Mouse (Mus musculus) forebrain, embryonic 12.5 days (tissue): ENCODE results near the gene Helz2. TPM values are rescaled to one million over a fixed set of nuclear protein-coding genes. Genes with fewer than 3 reads are reported as not detected.
"Not testable (repeated sequence)": the region's sequence is repeated elsewhere in the genome, so short reads cannot be mapped to it uniquely, and the experiment has no call there.

Source experiments
- ATAC-seq: fragments of 200-750 bp; cut with Nextera tagmentation; 2 replicates; pipeline ENCODE4 v1.8.0; 2017; ENCODE audit warnings: moderate TSS enrichment; ENCODE audit not compliant: low FRiP score
- H3K27ac ChIP-seq: fragments of 300-500 bp; sonication (generic); 2 replicates; pipeline ENCODE4 v1.5.1; 2016; ENCODE audit warnings: mild to moderate bottlenecking
- H3K27me3 ChIP-seq: fragments of 300-500 bp; sonication (generic); 2 replicates; pipeline ENCODE4 v1.6.1; 2016; ENCODE audit warnings: mild to moderate bottlenecking
- H3K36me3 ChIP-seq: fragments of 300-500 bp; sonication (generic); replicated peaks from 2 replicates; pipeline ENCODE4 v1.6.1; 2016; ENCODE audit warnings: mild to moderate bottlenecking
- H3K4me1 ChIP-seq: fragments of 300-500 bp; sonication (generic); 2 replicates; pipeline ENCODE4 v1.6.1; 2016
- H3K4me2 ChIP-seq: fragments of 300-500 bp; sonication (generic); 2 replicates; pipeline ENCODE4 v1.6.1; 2016; ENCODE audit warnings: mild to moderate bottlenecking, moderate library complexity
- H3K4me3 ChIP-seq: fragments of 300-500 bp; sonication (generic); replicated peaks from 2 replicates; pipeline ENCODE4 v1.5.1; 2016; ENCODE audit warnings: mild to moderate bottlenecking
- H3K9ac ChIP-seq: fragments of 300-500 bp; sonication (generic); 2 replicates; pipeline ENCODE4 v1.6.1; 2016; ENCODE audit warnings: mild to moderate bottlenecking
- H3K9me3 ChIP-seq: fragments of 300-500 bp; sonication (generic); 2 replicates; pipeline ENCODE4 v1.6.1; 2016
- WGBS: fragments of 180-500 bp; shearing (Covaris S2); methylation state at CpG from one replicate; pipeline ENCODE4 v1.1.7; 2016; 5-methylcytosine and 5-hydroxymethylcytosine counted together
- polyA plus RNA-seq: library from polyadenylated mRNA; unstranded; fragments of >200 nt; fragmentation: Nextera tagmentation; extraction: Ambion mirVana; gene quantifications from 2 replicates; pipeline ENCODE4 v1.2.1, GENCODE M21; 2016

Gene Helz2
- polyA plus RNA-seq, 1 experiment from 2014 or later, result 0.47 TPM

DNA sequence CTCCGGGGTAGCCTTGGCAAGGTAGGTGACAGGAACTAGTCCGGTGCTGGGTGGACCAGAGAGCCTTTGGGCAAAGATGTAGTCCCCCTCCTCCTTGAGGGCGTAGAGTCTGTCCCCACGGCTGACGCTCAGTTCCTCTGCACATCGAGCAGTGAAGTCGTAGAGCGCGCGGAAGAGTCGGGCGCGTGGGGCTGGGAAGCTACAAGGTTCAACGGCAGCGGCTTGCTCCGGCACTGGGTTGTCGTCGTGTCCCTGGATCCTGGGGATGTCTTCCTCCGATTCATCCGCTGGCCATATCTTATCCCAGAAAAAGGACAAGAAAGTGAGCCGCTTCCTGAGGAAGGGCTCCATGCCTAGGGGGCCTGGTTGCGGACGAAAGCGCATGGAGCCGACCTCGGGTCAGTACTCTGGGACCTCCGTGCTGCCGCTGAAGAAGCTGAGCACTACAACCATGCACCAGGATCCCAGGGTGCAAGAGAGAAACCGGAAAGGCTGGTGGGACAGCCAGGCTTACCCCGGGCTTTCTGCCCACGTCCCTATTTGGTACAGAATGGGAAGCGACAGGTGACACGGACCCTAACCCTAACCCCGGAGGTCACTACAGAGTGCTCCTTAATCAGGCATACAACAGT, 29.3 kb downstream of the Helz2 start:
- Histone ChIP-seq H3K9ac (no peak overlapping the region; the same call in none of the 2 replicates), H3K9me3 (no peaks in the 10 kb centered on the region), H3K4me1 (peaks cover 10% of the 10 kb centered on the region), H3K27ac (no peak overlapping the region), H3K27me3 (peaks cover 44% of the 10 kb centered on the region), H3K4me2 (peak overlapping the region; percentile 49), H3K4me3 (peak overlapping the region; percentile 25), H3K36me3 (no peaks in the 10 kb centered on the region)
- 3% methylated on average over 34 of the region's 34 CpGs for WGBS
- ATAC-seq, result no peak

DNA sequence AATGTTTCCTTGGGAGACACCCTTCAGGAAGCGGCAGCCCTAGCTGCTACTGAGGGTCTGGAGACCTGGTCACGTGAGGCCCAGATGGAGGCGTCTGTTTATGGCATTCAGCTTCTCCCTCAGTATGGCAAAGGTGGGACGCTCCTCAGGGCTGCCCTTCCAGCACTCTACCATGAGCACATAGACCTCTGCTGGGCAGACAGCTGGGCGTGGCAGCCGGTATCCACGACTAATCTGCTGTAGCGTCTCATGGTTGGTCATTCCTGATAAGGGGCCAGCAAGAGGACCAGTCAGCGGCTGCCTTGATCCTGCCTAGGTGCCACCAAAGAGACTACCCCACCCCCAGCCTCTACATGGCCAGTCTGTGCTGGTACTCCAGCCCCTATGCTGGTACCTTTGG, 35.7 kb downstream of the Helz2 start:
- no peak for ATAC-seq
- Histone ChIP-seq H3K9me3 (no peaks in the 10 kb centered on the region), H3K27me3 (peaks cover 8% of the 10 kb centered on the region)

DNA sequence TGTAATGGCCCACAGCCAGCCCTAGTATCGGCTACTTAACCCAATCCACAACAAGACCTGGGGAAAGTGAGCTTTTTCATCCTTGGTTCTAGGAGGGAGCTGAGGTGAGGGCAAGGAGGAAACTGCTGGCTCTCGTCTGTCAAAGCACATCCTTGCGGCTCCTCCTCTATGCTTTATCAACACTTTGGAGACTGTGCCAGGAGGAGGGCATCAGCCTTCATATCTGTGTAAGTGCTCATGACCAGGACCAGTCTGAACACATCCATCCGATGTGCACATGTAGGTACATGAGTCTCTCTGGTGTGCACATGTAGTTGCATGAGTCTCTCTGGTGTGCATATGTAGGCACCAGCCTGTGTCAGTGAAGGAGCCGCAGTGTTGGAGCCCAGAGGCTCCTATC, 36.1 kb downstream of the Helz2 start:
- Histone ChIP-seq H3K4me2 (no peak overlapping the region), H3K9ac (no peak overlapping the region), H3K36me3 (no peaks in the 10 kb centered on the region), H3K4me1 (no peaks in the 10 kb centered on the region), H3K27me3 (peaks cover 5% of the 10 kb centered on the region; the same call in 1 of the 2 replicates), H3K4me3 (no peak overlapping the region), H3K27ac (no peak overlapping the region), H3K9me3 (no peaks in the 10 kb centered on the region)
- WGBS, result 92% methylated on average over 5 of the region's 5 CpGs
- no peak for ATAC-seq

More for the DNA sequence above, 35.7 kb downstream of the Helz2 start:
- Histone ChIP-seq H3K9ac (no peak overlapping the region), H3K36me3 (no peaks in the 10 kb centered on the region), H3K4me2 (no peak overlapping the region), H3K27ac (no peak overlapping the region), H3K4me3 (no peak overlapping the region), H3K4me1 (no peaks in the 10 kb centered on the region)
- 75% methylated on average over 9 of the region's 9 CpGs for WGBS

DNA sequence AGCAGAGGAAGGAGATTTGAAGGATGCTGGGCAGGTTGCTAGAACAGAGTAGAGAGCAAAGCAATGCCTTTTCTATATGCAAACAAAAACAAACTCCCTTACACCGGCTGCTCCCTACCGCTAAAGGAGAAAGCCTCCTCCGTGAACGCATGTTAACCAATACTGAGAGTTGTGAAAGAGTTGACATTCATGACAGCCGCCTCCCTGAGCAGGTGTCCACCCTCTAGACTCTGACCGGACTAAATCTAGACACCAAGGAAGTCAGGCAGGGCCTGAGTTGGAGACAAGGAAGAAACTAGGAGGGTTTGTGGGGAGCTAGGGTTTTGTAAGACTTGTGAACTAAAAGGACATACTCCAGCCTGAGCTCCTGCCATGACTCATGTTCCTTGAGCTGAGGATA, 38.9 kb downstream of the Helz2 start:
- WGBS, result 83% methylated on average over 6 of the region's 6 CpGs
- no peak for ATAC-seq

DNA sequence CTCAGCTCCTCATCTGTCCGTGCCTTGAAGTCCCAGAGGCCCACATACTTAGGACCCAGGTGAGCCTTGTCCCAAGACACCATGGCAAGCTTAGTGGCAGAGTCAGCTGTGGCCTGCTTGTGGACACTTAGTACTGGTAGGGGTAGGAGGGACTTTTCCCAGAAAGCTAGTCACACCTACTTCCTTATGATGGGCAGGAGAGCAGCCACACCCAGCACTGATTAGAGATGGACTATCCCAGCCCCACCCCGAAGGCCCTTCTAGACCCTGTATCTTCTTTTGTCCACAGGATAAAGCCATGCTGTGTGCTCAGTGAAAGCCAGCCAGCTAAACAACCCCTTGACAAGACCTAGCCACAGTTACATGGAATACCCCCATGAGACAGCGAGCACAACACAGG, 39.4 kb downstream of the Helz2 start, which contains the start of gene Ptk6:
Gene Ptk6 (minus strand): TSS at position 368 of the 400 bp plus-strand sequence.
- no peaks in the 10 kb centered on the region for H3K4me1 ChIP-seq
- H3K4me2 ChIP-seq, result no peak within 1 kb of the TSS
- no peak within 1 kb of the TSS for H3K4me3 ChIP-seq
- H3K36me3 ChIP-seq, result no peaks in the 10 kb centered on the region
- no peak within 1 kb of the TSS for H3K27ac ChIP-seq
- H3K9ac ChIP-seq, result no peak within 1 kb of the TSS
- no peaks in the 10 kb centered on the region for H3K27me3 ChIP-seq
- no peaks in the 10 kb centered on the region for H3K9me3 ChIP-seq
- no peak for ATAC-seq
- WGBS, result 90% methylated on average over 3 of the region's 3 CpGs

More for the DNA sequence above, 38.9 kb downstream of the Helz2 start:
- no peak overlapping the region for H3K4me2 ChIP-seq
- H3K27ac ChIP-seq, result no peak overlapping the region
- no peaks in the 10 kb centered on the region for H3K4me1 ChIP-seq
- no peak overlapping the region for H3K9ac ChIP-seq
- H3K27me3 ChIP-seq, result no peaks in the 10 kb centered on the region
- H3K4me3 ChIP-seq, result no peak overlapping the region
- H3K36me3 ChIP-seq, result no peaks in the 10 kb centered on the region
- H3K9me3 ChIP-seq, result no peaks in the 10 kb centered on the region

DNA sequence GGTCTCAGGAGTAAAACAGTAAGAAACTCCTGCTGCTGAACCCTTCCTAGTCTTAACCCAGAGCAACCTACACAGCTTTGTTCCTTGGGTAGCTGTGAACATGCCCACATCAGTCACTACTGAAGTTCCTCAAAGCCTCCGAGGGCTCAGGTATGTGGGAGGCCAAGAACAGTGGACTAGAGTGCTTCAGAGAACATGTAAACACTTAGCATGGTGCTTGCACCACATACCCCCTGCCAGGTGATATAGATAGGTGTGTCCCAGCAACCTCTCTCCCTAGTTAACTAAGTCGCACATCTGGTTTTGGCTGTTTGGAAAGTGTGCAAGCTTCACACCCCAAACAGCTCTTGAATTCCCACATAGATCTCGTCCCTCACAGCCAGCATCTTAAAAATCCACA, 40.2 kb downstream of the Helz2 start:
- WGBS, result 75% methylated on average over 3 of the region's 3 CpGs
- H3K9me3 ChIP-seq, result no peaks in the 10 kb centered on the region
- H3K27me3 ChIP-seq, result no peaks in the 10 kb centered on the region
- H3K4me1 ChIP-seq, result no peaks in the 10 kb centered on the region
- no peaks in the 10 kb centered on the region for H3K36me3 ChIP-seq
- no peak for ATAC-seq
- H3K4me3 ChIP-seq, result no peak overlapping the region
- no peak overlapping the region for H3K4me2 ChIP-seq
- H3K9ac ChIP-seq, result no peak overlapping the region
- no peak overlapping the region for H3K27ac ChIP-seq

DNA sequence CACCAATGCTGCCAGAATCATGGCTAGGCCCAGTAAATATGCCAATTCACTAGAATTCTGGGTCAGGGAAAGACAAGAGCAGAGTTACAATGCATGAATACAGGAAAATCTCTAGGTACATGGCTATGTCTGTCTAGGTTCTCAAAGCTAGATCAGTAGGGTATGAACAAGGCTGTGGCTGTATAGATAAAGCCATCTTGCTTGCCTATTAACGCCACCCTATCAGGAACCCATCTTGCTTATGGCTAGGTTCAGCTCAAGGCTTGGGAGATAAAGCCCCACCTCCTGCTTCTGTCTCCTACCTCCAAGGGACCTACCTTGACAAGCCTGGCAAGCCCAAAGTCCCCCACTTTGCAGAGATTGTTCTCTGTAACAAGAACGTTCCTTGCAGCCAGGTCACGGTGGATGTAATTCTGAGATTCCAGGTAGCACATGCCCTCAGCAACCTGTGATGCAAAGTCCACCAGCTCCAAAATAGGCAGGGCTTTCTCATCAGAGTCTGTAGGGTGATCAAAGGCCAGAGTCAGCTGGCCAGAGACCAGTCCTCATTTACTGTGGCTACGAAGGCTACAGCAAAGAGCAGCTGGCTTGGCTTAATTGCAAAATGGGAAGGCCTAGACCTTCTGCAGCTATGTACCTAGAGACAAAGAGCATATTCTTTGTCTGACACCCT, 45.1 kb downstream of the Helz2 start:
- Histone ChIP-seq H3K4me2 (no peak overlapping the region), H3K27ac (no peak overlapping the region), H3K4me3 (no peak overlapping the region), H3K36me3 (no peaks in the 10 kb centered on the region), H3K4me1 (no peaks in the 10 kb centered on the region), H3K27me3 (no peaks in the 10 kb centered on the region), H3K9ac (no peak overlapping the region), H3K9me3 (no peaks in the 10 kb centered on the region)
- no peak for ATAC-seq
- WGBS, result 92% methylated on average over 4 of the region's 4 CpGs

DNA sequence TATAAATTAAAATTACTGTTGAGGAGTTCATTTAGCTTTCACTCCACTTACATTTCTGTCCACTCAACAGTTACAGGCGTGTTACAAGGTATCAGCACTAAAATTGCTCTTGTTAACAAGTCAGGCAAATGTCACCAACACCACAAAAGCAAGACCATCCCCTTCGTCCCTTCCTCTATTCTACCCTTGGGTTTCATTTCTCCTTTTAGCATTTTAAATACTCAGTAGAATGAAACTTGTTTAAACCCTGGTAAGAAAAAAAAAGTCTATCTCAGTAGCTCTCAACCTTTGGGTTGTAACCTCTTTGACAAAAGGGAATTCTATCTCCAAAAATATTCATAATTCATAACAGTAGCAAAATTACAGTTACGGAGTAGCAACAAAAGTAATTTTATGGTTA, 48.8 kb downstream of the Helz2 start:
- Histone ChIP-seq H3K4me3 (no peak overlapping the region), H3K27ac (no peak overlapping the region), H3K4me1 (peaks cover 9% of the 10 kb centered on the region), H3K36me3 (peaks cover 12% of the 10 kb centered on the region), H3K27me3 (no peaks in the 10 kb centered on the region), H3K9me3 (no peaks in the 10 kb centered on the region), H3K4me2 (no peak overlapping the region), H3K9ac (no peak overlapping the region)
- WGBS, result 86% methylated on average over 3 of the region's 3 CpGs
- no peak for ATAC-seq

DNA sequence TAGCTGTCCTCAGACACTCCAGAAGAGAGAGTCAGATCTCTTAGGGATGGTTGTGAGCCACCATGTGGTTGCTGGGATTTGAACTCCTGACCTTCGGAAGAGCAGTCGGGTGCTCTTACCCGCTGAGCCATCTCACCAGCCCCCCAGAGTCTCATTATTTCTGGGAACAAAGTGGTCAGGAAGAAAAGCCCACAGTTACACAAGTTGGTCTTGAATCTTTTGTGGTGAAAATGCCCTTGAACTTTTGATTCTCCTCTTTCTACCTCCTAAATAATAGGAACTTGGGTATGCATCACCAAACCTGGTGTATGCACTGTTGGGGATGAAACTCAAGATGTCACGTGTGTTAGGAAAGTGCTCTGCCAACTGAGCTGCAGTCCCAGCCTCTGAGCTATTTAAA, 49.9 kb downstream of the Helz2 start:
- Histone ChIP-seq H3K36me3 (peaks cover 12% of the 10 kb centered on the region), H3K4me3 (no peak overlapping the region), H3K9ac (no peak overlapping the region), H3K27ac (no peak overlapping the region), H3K27me3 (no peaks in the 10 kb centered on the region), H3K4me2 (no peak overlapping the region), H3K4me1 (peaks cover 9% of the 10 kb centered on the region), H3K9me3 (no peaks in the 10 kb centered on the region)
- 71% methylated on average over 4 of the region's 4 CpGs for WGBS
- ATAC-seq, result no peak

DNA sequence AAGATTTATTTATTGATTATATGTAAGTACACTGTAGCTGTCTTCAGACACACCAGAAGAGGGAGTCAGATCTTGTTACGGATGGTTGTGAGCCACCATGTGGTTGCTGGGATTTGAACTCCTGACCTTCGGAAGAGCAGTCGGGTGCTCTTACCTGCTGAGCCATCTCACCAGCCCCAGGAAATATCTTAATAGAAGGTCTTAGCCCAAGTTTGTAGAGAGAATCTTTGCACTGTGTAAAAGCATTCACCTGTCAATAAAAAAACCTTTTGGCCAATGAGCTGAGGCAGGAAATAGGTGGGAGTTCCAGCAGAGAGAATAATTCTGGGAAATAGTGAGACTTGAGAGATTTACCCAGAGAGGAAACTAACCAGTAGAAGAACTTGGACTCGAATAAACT, 50.4 kb downstream of the Helz2 start:
- ATAC-seq, H3K27ac ChIP-seq, H3K4me2 ChIP-seq, H3K27me3 ChIP-seq, H3K4me3 ChIP-seq, H3K9me3 ChIP-seq, H3K4me1 ChIP-seq, H3K9ac ChIP-seq: not testable (repeated sequence)
- H3K36me3 ChIP-seq, result peaks cover 12% of the 10 kb centered on the region
- 84% methylated on average over 4 of the region's 4 CpGs for WGBS

DNA sequence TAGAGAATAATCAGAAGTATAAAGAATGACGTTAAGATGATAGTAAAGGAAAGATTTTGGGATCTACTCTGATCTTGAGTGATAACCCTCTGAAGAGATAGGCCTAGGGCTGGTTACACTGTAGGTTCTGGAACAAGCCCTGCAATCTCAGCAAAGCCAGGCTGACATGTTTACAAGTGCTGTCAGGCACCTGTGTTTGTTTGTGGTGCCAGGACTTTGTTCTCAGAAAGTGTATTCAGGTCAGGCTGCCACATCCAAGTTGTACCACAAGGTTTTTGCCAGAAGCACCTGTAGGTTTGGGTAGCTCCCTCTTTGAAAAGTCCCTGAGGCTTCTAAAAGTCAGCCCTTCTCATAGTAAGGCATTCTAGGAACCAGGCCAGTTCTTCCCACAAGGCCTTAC, 52.5 kb downstream of the Helz2 start:
- peaks cover 9% of the 10 kb centered on the region for H3K4me1 ChIP-seq
- H3K27ac ChIP-seq, result no peak overlapping the region; the same call in 1 of the 2 replicates
- H3K4me2 ChIP-seq, result no peak overlapping the region
- ATAC-seq, result no peak
- H3K9me3 ChIP-seq, result no peaks in the 10 kb centered on the region
- no peak overlapping the region for H3K9ac ChIP-seq
- 0 out of 2 replicates have a peak, but pooled peaks cover 2% of the 10 kb centered on the region for H3K27me3 ChIP-seq
- no peak overlapping the region for H3K4me3 ChIP-seq
- peaks cover 12% of the 10 kb centered on the region for H3K36me3 ChIP-seq
- 92% methylated on average over 1 of the region's 1 CpGs for WGBS

DNA sequence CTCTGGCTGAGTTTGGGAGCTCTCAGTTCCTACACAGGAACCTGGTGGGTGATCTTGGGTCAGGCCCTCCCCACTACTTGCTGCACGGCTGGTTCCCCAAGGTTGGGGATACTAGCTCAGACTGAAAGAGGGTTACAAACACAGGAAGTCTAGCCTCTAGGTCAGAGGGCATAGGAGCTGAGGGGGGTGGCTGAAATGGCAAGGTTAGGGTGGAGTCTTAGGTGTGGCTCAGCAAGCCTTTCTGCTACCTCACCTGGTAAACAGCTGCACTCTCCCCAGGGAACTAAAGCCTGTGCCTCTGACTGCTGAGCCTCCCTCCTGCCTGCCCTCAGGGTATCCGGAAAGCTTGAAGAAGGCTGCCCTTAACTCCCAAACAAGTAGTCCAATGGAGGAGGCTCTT, 53.1 kb downstream of the Helz2 start:
- no peak for ATAC-seq
- H3K36me3 ChIP-seq, result peaks cover 12% of the 10 kb centered on the region
- no peak overlapping the region for H3K9ac ChIP-seq
- 0 out of 2 replicates have a peak, but pooled peaks cover 2% of the 10 kb centered on the region for H3K27me3 ChIP-seq
- WGBS, result 67% methylated on average over 2 of the region's 2 CpGs
- peak overlapping the region; percentile 60 for H3K4me2 ChIP-seq
- H3K4me3 ChIP-seq, result peak overlapping the region; percentile 75
- peaks cover 9% of the 10 kb centered on the region for H3K4me1 ChIP-seq
- no peaks in the 10 kb centered on the region for H3K9me3 ChIP-seq
- peak overlapping the region; percentile 59; the same call in 1 of the 2 replicates for H3K27ac ChIP-seq
